Mouse (Mus musculus) liver, adult 2 months (tissue): ENCODE measurements around the gene Inca1. TPM values are rescaled to one million over a fixed set of nuclear protein-coding genes. Genes with fewer than 3 reads are reported as not detected.

ENCODE experiments used
- DNase-seq: peaks from one replicate; pipeline ENCODE4 v3.0.0-alpha.2; 2011; ENCODE audit warnings: low read depth, low spot score; ENCODE audit errors: extremely low read depth
- H3K27ac ChIP-seq: fragments of 200-500 bp; replicated peaks from 2 replicates; pipeline ENCODE4 v1.5.1; 2012; ENCODE audit warnings: low read depth, mild to moderate bottlenecking, control low read depth, inconsistent platforms, low read length; ENCODE audit not compliant: insufficient read depth
- H3K27me3 ChIP-seq: fragments of 200-500 bp; 2 replicates; pipeline ENCODE4 v1.6.1; 2012; ENCODE audit warnings: mild to moderate bottlenecking, moderate library complexity, low read length, inconsistent platforms; ENCODE audit not compliant: control insufficient read depth, insufficient read depth
- H3K36me3 ChIP-seq: fragments of 200-500 bp; 2 replicates; pipeline ENCODE4 v1.6.1; 2012; ENCODE audit warnings: low read length, inconsistent platforms; ENCODE audit not compliant: control insufficient read depth, insufficient read depth
- H3K4me1 ChIP-seq: fragments of 200-500 bp; 2 replicates; pipeline ENCODE4 v1.6.1; 2011; ENCODE audit warnings: low read length; ENCODE audit not compliant: control insufficient read depth, insufficient read depth
- H3K4me3 ChIP-seq: fragments of 200-500 bp; 2 replicates; pipeline ENCODE4 v1.5.1; 2011; ENCODE audit warnings: low read depth, mild to moderate bottlenecking, control low read depth, low read length, moderate library complexity; ENCODE audit not compliant: insufficient read depth
- H3K79me2 ChIP-seq: fragments of 200-500 bp; 2 replicates; pipeline ENCODE4 v1.6.1; 2012; ENCODE audit warnings: inconsistent platforms, mild to moderate bottlenecking, low read length, moderate library complexity; ENCODE audit not compliant: control insufficient read depth, insufficient read depth
- H3K9ac ChIP-seq: fragments of 200-500 bp; 2 replicates; pipeline ENCODE4 v1.6.1; 2012; ENCODE audit warnings: low read depth, mild to moderate bottlenecking, control low read depth, inconsistent platforms, low read length
- CTCF ChIP-seq: fragments of 200-500 bp; IDR thresholded peaks from 2 replicates; pipeline ENCODE4 v1.5.1; 2011; ENCODE audit warnings: low read depth, low read length, control low read depth
- POLR2A ChIP-seq: fragments of 200-500 bp; IDR thresholded peaks from 2 replicates; pipeline ENCODE4 v1.6.1; 2011; ENCODE audit warnings: low read length, control low read depth; ENCODE audit not compliant: insufficient read depth; ENCODE audit errors: extremely low read depth
- WGBS: fragments of 180-500 bp; shearing (Covaris S2); methylation state at CpG from one replicate; pipeline ENCODE4 v1.1.7; 2018; 5-methylcytosine and 5-hydroxymethylcytosine counted together
- polyA plus RNA-seq: library from polyadenylated mRNA; depleted of rRNA; stranded (reverse); fragments of >200 nt; gene quantifications from 2 replicates; pipeline ENCODE4 v1.2.3, GENCODE M21; 2012
- total RNA-seq: library from RNA; depleted of rRNA; stranded (reverse); fragments of >200 nt; gene quantifications from 2 replicates; pipeline ENCODE4 v1.2.3, GENCODE M21; 2014

Gene Inca1
- total and polyA plus RNA-seq, 2 experiments, result 18.4 to 29.9 TPM

GRCm38 (mm10) chr11:70688372-70688771, 11.6 kb downstream of the Inca1 start:
- Histone ChIP-seq H3K4me3 (peak overlapping the region; percentile 65; the same call in 1 of the 2 replicates), H3K36me3 (peaks cover 2% of the 10 kb centered on the region; the same call in 1 of the 2 replicates), H3K4me1 (0 out of 2 replicates have a peak, but pooled peaks cover 5% of the 10 kb centered on the region), H3K27me3 (no peaks in the 10 kb centered on the region), H3K79me2 (no peaks in the 10 kb centered on the region), H3K9ac (peak overlapping the region; percentile 94; the same call in 1 of the 2 replicates), H3K27ac (peak overlapping the region; percentile 8; the same call in 1 of the 2 replicates)
- no peak for TF ChIP-seq POLR2A
- TF ChIP-seq CTCF, result no peak
- DNase-seq, result peak; percentile 39
- WGBS, result 17% methylated on average over 8 of the region's 8 CpGs

GRCm38 (mm10) chr11:70687601-70688199, 12.3 kb downstream of the Inca1 start, which contains the start of gene Camta2:
Camta2 (minus strand) TSS chr11:70688105.
- TF ChIP-seq POLR2A (peak; percentile 43; the same call in 1 of the 2 replicates), CTCF (peak; percentile 35)
- H3K27ac ChIP-seq, result peak within 1 kb of the TSS; percentile 58
- peak within 1 kb of the TSS; percentile 65 for H3K4me3 ChIP-seq
- peak within 1 kb of the TSS; percentile 94 for H3K9ac ChIP-seq
- DNase-seq, result peak; percentile 51
- H3K36me3 ChIP-seq, result peaks cover 2% of the 10 kb centered on the region; the same call in 1 of the 2 replicates
- H3K4me1 ChIP-seq, result 0 out of 2 replicates have a peak, but pooled peaks cover 5% of the 10 kb centered on the region
- H3K79me2 ChIP-seq, result no peaks in the 10 kb centered on the region
- no peaks in the 10 kb centered on the region for H3K27me3 ChIP-seq
- under 1% methylated on average over 52 of the region's 55 CpGs for WGBS

DNA sequence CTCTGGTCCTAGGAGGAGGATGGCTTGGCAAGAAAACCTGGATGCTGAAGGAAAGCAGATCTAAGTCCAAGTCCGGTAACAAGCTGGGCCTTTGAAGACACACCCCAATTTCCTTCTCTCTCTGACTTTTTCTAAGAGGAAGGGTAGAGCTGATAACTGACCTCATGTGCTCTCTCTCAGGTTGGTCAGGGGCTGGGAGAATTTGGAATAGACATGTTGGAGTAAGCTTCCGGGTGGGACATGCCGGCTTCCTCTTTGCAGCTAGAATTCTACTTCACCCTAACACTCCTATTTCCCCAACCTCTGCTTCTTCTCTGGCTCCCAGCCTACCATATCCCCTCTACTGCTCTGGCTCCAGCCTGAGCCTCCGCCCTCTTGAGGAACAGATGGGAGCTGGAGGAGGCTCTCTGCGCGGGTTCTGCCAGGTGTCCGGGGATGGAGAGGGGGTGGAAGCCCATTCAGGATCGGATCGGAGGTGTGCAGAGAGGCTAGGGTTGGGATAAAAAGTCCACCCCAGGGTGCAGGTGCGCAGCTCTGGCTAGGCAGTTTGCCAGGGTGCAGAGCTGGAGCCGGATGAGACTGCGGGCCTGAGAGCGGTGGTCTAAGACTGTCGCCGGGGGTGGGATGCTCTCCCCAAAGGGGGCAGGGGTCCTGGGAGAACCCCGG, 12.9 kb downstream of the Inca1 start:
- peak overlapping the region; percentile 94 for H3K9ac ChIP-seq
- H3K27ac ChIP-seq, result peak overlapping the region; percentile 58
- peaks cover 4% of the 10 kb centered on the region; the same call in 1 of the 2 replicates for H3K36me3 ChIP-seq
- H3K4me1 ChIP-seq, result 0 out of 2 replicates have a peak, but pooled peaks cover 6% of the 10 kb centered on the region
- TF ChIP-seq CTCF (no peak), POLR2A (no peak)
- no peaks in the 10 kb centered on the region for H3K79me2 ChIP-seq
- H3K27me3 ChIP-seq, result no peaks in the 10 kb centered on the region
- WGBS, result 5% methylated on average over 16 of the region's 16 CpGs
- peak overlapping the region; percentile 65 for H3K4me3 ChIP-seq
- no peak for DNase-seq

DNA sequence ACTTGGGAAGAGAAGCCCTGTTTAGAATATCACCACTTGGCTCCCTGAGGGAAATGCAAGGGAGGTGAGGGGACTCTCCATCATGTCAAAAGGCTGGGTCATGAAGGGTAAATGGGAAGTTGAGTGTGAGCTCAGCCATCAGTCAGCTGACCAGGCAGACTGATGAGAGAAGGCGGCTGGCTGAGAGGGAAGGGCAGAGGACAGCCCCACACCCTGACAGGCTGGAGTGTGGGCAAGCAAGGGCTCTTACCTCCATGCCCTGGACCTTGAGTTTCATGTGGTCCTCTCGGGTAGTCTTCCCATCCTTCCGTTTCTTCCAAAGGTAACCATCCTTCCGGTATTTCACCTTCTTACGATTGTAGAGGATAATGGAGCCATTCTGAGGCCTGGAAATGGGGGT, 16.3 kb downstream of the Inca1 start:
- 90% methylated on average over 5 of the region's 5 CpGs for WGBS

DNA sequence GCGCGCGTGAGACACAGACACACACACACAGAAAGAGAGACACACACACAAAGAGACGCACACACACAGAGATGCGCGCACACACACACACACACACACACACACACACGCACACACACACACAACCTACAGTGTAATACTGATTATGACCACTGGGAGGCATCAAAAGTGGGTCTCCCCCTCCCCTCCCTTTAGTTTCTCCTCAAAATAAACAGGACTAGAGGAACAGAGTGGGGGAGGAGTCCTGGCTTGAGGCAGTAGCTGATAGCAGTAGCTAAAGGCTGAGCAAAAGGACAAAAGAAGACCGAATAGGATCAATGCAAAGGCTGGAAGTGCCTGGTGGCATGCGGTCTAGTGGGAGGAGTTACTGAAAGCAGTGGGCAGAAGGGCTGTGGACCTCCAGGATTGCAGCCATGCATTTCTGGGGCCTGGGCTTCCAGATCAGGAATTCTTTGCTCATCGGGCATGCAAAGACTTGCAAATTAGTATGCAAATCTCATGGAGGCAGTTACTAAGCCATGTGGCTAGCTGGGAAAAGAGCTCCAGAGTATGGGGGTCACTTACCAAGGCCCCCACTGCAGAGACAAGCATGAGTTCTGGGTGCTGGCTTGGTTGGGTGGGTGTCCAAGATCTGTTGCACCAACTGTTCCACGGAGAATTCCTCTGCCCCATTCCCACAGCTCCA, 17.9 kb downstream of the Inca1 start:
- peak; percentile 58 for DNase-seq
- 64% methylated on average over 11 of the region's 11 CpGs for WGBS
- no peak overlapping the region for H3K9ac ChIP-seq
- H3K79me2 ChIP-seq, result no peaks in the 10 kb centered on the region
- TF ChIP-seq POLR2A, result no peak
- 0 out of 2 replicates have a peak, but pooled peaks have one; percentile 19 for TF ChIP-seq CTCF
- no peak overlapping the region for H3K27ac ChIP-seq
- H3K36me3 ChIP-seq, result peaks cover 11% of the 10 kb centered on the region; the same call in 1 of the 2 replicates
- no peak overlapping the region for H3K4me3 ChIP-seq
- H3K27me3 ChIP-seq, result no peaks in the 10 kb centered on the region
- H3K4me1 ChIP-seq, result peaks cover 17% of the 10 kb centered on the region

More for the DNA sequence above, 16.3 kb downstream of the Inca1 start:
- DNase-seq, result no peak
- Histone ChIP-seq H3K27ac (no peak overlapping the region), H3K9ac (no peak overlapping the region), H3K27me3 (no peaks in the 10 kb centered on the region), H3K4me1 (peaks cover 15% of the 10 kb centered on the region), H3K79me2 (no peaks in the 10 kb centered on the region), H3K36me3 (peaks cover 11% of the 10 kb centered on the region; the same call in 1 of the 2 replicates), H3K4me3 (no peak overlapping the region)
- no peak for TF ChIP-seq POLR2A
- TF ChIP-seq CTCF, result no peak
